Mouse (Mus musculus) neural tube, embryonic 11.5 days (tissue): ENCODE results near the gene Myrfl. TPM values are rescaled to one million over a fixed set of nuclear protein-coding genes. Genes with fewer than 3 reads are reported as not detected.

Source experiments
- ATAC-seq: fragments of 200-750 bp; cut with Nextera tagmentation; 2 replicates; pipeline ENCODE4 v1.8.0; 2017; ENCODE audit warnings: moderate number of reproducible peaks, mild to moderate bottlenecking, moderate TSS enrichment, moderate library complexity; ENCODE audit not compliant: insufficient read depth, low FRiP score, low TSS enrichment
- DNase-seq: peaks from one replicate; pipeline ENCODE4 v3.0.0-alpha.2; 2015; ENCODE audit warnings: low spot score
- H3K27ac ChIP-seq: fragments of 300-500 bp; sonication (generic); 2 replicates; pipeline ENCODE4 v1.5.1; 2014; ENCODE audit warnings: low read depth, mild to moderate bottlenecking, low read length
- H3K27me3 ChIP-seq: fragments of 300-500 bp; sonication (generic); 2 replicates; pipeline ENCODE4 v1.6.1; 2014; ENCODE audit warnings: mild to moderate bottlenecking, low read length, mixed read lengths; ENCODE audit not compliant: control insufficient read depth, insufficient read depth
- H3K36me3 ChIP-seq: fragments of 300-500 bp; sonication (generic); 2 replicates; pipeline ENCODE4 v1.6.1; 2014; ENCODE audit warnings: mild to moderate bottlenecking, low read length, moderate library complexity, mixed read lengths; ENCODE audit not compliant: control insufficient read depth, insufficient read depth
- H3K4me1 ChIP-seq: fragments of 300-500 bp; sonication (generic); 2 replicates; pipeline ENCODE4 v1.6.1; 2014; ENCODE audit warnings: low read length, mixed read lengths; ENCODE audit not compliant: control insufficient read depth, insufficient read depth
- H3K4me2 ChIP-seq: fragments of 300-500 bp; sonication (generic); 2 replicates; pipeline ENCODE4 v1.6.1; 2014; ENCODE audit warnings: low read depth, mild to moderate bottlenecking, moderate library complexity
- H3K4me3 ChIP-seq: fragments of 300-500 bp; sonication (generic); 2 replicates; pipeline ENCODE4 v1.5.1; 2014; ENCODE audit warnings: low read depth, low read length
- H3K9ac ChIP-seq: fragments of 300-500 bp; sonication (generic); 2 replicates; pipeline ENCODE4 v1.6.1; 2014; ENCODE audit warnings: mild to moderate bottlenecking, low read length
- H3K9me3 ChIP-seq: fragments of 300-500 bp; sonication (generic); 2 replicates; pipeline ENCODE4 v1.6.1; 2016; ENCODE audit warnings: low read length; ENCODE audit not compliant: control insufficient read depth
- WGBS: fragments of 180-500 bp; shearing (Covaris S2); extraction: QIAGEN DNeasy Blood & Tissue Kit; methylation state at CpG from one replicate; pipeline ENCODE4 v1.1.7; 2014; 5-methylcytosine and 5-hydroxymethylcytosine counted together
- polyA plus RNA-seq: library from polyadenylated mRNA; unstranded; fragments of >200 nt; fragmentation: Nextera tagmentation; extraction: Ambion mirVana; gene quantifications from 2 replicates; pipeline ENCODE4 v1.2.1, GENCODE M21; 2014

Gene Myrfl
- polyA plus RNA-seq, 1 experiment from 2014 or later, result 0.46 TPM

GRCm38 (mm10) chr10:116919368-116920317, 22.9 kb upstream of the Myrfl start:
- H3K36me3 ChIP-seq, result 0 out of 2 replicates have a peak, but pooled peaks cover 2% of the 10 kb centered on the region
- no peaks in the 10 kb centered on the region for H3K27me3 ChIP-seq
- H3K9me3 ChIP-seq, result no peaks in the 10 kb centered on the region
- H3K4me1 ChIP-seq, result no peaks in the 10 kb centered on the region
- ATAC-seq (no peak), DNase-seq (no peak)
- no peak overlapping the region for H3K4me2 ChIP-seq
- WGBS, result 86% methylated on average over 25 of the region's 25 CpGs
- H3K9ac ChIP-seq, result no peak overlapping the region
- no peak overlapping the region for H3K4me3 ChIP-seq
- H3K27ac ChIP-seq, result no peak overlapping the region

- H3K9me3 ChIP-seq, result no peaks in the 10 kb centered on the region
- ATAC-seq (no peak), DNase-seq (no peak)
- no peaks in the 10 kb centered on the region for H3K27me3 ChIP-seq
- WGBS, result 77% methylated on average over 8 of the region's 8 CpGs
- no peak overlapping the region for H3K4me2 ChIP-seq
- no peaks in the 10 kb centered on the region for H3K4me1 ChIP-seq
- no peak overlapping the region for H3K4me3 ChIP-seq
- no peak overlapping the region for H3K27ac ChIP-seq
- no peak overlapping the region for H3K9ac ChIP-seq
- H3K36me3 ChIP-seq, result 0 out of 2 replicates have a peak, but pooled peaks cover 2% of the 10 kb centered on the region
These were observed 19.9 kb upstream of the Myrfl start for GRCm38 (mm10) chr10:116916581-116916980.

GRCm38 (mm10) chr10:116915286-116915685, 18.6 kb upstream of the Myrfl start:
- no peak for ATAC-seq
- 95% methylated on average over 8 of the region's 8 CpGs for WGBS
- no peaks in the 10 kb centered on the region for H3K9me3 ChIP-seq
- no peak overlapping the region for H3K27ac ChIP-seq
- H3K27me3 ChIP-seq, result no peaks in the 10 kb centered on the region
- no peak overlapping the region for H3K4me2 ChIP-seq
- H3K9ac ChIP-seq, result no peak overlapping the region
- no peaks in the 10 kb centered on the region for H3K4me1 ChIP-seq
- H3K4me3 ChIP-seq, result no peak overlapping the region
- H3K36me3 ChIP-seq, result peaks cover 2% of the 10 kb centered on the region; the same call in 1 of the 2 replicates
- no peak for DNase-seq

GRCm38 (mm10) chr10:116914586-116914985, 17.9 kb upstream of the Myrfl start:
- Histone ChIP-seq H3K4me2 (no peak overlapping the region), H3K9ac (no peak overlapping the region), H3K4me3 (no peak overlapping the region), H3K4me1 (no peaks in the 10 kb centered on the region), H3K27me3 (no peaks in the 10 kb centered on the region), H3K9me3 (no peaks in the 10 kb centered on the region), H3K36me3 (peaks cover 4% of the 10 kb centered on the region), H3K27ac (no peak overlapping the region)
- WGBS, result 93% methylated on average over 9 of the region's 9 CpGs
- DNase-seq (no peak), ATAC-seq (no peak)

GRCm38 (mm10) chr10:116913647-116914273, 17.0 kb upstream of the Myrfl start:
- no peaks in the 10 kb centered on the region for H3K4me1 ChIP-seq
- H3K27ac ChIP-seq, result no peak overlapping the region
- no peaks in the 10 kb centered on the region for H3K27me3 ChIP-seq
- no peak overlapping the region for H3K4me3 ChIP-seq
- peaks cover 4% of the 10 kb centered on the region for H3K36me3 ChIP-seq
- WGBS, result 90% methylated on average over 17 of the region's 17 CpGs
- H3K9me3 ChIP-seq, result no peaks in the 10 kb centered on the region
- H3K9ac ChIP-seq, result no peak overlapping the region
- H3K4me2 ChIP-seq, result no peak overlapping the region
- DNase-seq, result no peak
- ATAC-seq, result no peak

- H3K4me3 ChIP-seq, result no peak overlapping the region
- H3K4me1 ChIP-seq, result no peaks in the 10 kb centered on the region
- WGBS, result 91% methylated on average over 9 of the region's 9 CpGs
- H3K4me2 ChIP-seq, result no peak overlapping the region
- H3K27ac ChIP-seq, result no peak overlapping the region
- no peak overlapping the region for H3K9ac ChIP-seq
- H3K27me3 ChIP-seq, result no peaks in the 10 kb centered on the region
- ATAC-seq, result no peak
- DNase-seq, result no peak
- H3K36me3 ChIP-seq, result peaks cover 4% of the 10 kb centered on the region
- no peaks in the 10 kb centered on the region for H3K9me3 ChIP-seq
These were observed 16.1 kb upstream of the Myrfl start for GRCm38 (mm10) chr10:116912850-116913249.

GRCm38 (mm10) chr10:116908901-116909642, 12.4 kb upstream of the Myrfl start:
- 91% methylated on average over 15 of the region's 15 CpGs for WGBS
- Histone ChIP-seq H3K36me3 (peaks cover 11% of the 10 kb centered on the region), H3K9me3 (no peaks in the 10 kb centered on the region), H3K27ac (no peak overlapping the region), H3K4me2 (no peak overlapping the region), H3K4me1 (no peaks in the 10 kb centered on the region), H3K4me3 (no peak overlapping the region), H3K27me3 (no peaks in the 10 kb centered on the region), H3K9ac (no peak overlapping the region)
- DNase-seq (no peak), ATAC-seq (no peak)

GRCm38 (mm10) chr10:116906794-116907193, 10.1 kb upstream of the Myrfl start:
- 96% methylated on average over 9 of the region's 9 CpGs for WGBS
- no peak for ATAC-seq

More at GRCm38 (mm10) chr10:116906794-116907193, 10.1 kb upstream of the Myrfl start:
- Histone ChIP-seq H3K9ac (no peak overlapping the region), H3K4me2 (no peak overlapping the region), H3K27me3 (no peaks in the 10 kb centered on the region), H3K36me3 (peaks cover 9% of the 10 kb centered on the region), H3K27ac (no peak overlapping the region), H3K4me1 (no peaks in the 10 kb centered on the region), H3K9me3 (no peaks in the 10 kb centered on the region), H3K4me3 (no peak overlapping the region)
- no peak for DNase-seq
